Mouse (Mus musculus) bone marrow macrophage, adult 2 months (primary cell): ENCODE data around the gene Rhoh. TPM values are rescaled to one million over a fixed set of nuclear protein-coding genes. Genes with fewer than 3 reads are reported as not detected.

Experiments
- H3K27ac ChIP-seq: 2 replicates; pipeline ENCODE4 v1.5.1; 2012; ENCODE audit warnings: low read depth, low read length; ENCODE audit not compliant: insufficient read depth
- H3K4me1 ChIP-seq: 2 replicates; pipeline ENCODE4 v1.6.1; 2012; ENCODE audit warnings: low read length; ENCODE audit not compliant: control insufficient read depth, insufficient read depth
- H3K4me3 ChIP-seq: 2 replicates; pipeline ENCODE4 v1.5.1; 2012; ENCODE audit warnings: mild to moderate bottlenecking, low read length, moderate library complexity; ENCODE audit not compliant: insufficient read depth
- CTCF ChIP-seq: IDR thresholded peaks from 2 replicates; pipeline ENCODE4 v1.5.1; 2012; ENCODE audit warnings: low read depth, mild to moderate bottlenecking, low read length, moderate library complexity
- POLR2A ChIP-seq: IDR thresholded peaks from 2 replicates; pipeline ENCODE4 v1.6.1; 2012; ENCODE audit warnings: mild to moderate bottlenecking, low read depth, low read length, borderline replicate concordance
- polyA plus RNA-seq: library from polyadenylated mRNA; stranded (reverse); fragments of >200 nt; gene quantifications from 2 replicates; pipeline ENCODE4 v1.2.4, GENCODE M21; 2012; ENCODE audit not compliant: missing spikeins, insufficient read depth, insufficient read length

Rhoh gene
- polyA plus RNA-seq, 1 experiment, result 2.1 TPM

- Histone ChIP-seq H3K4me3 (no peak overlapping the region), H3K27ac (no peak overlapping the region), H3K4me1 (no peaks in the 10 kb centered on the region)
- TF ChIP-seq CTCF (no peak), POLR2A (no peak)
Observed at GRCm38 (mm10) chr5:65920701-65921426, 59.9 kb downstream of the Rhoh start.

GRCm38 (mm10) chr5:65921477-65922138 is 60.6 kb downstream of the Rhoh start:
- H3K4me1 ChIP-seq, result no peaks in the 10 kb centered on the region
- TF ChIP-seq CTCF (no peak), POLR2A (no peak)
- H3K4me3 ChIP-seq, result no peak overlapping the region
- H3K27ac ChIP-seq, result no peak overlapping the region

- no peak for TF ChIP-seq POLR2A
- TF ChIP-seq CTCF, result no peak
- H3K4me1 ChIP-seq, result peaks cover 8% of the 10 kb centered on the region
- H3K27ac ChIP-seq, result no peak overlapping the region
- H3K4me3 ChIP-seq, result no peak overlapping the region
Observed at GRCm38 (mm10) chr5:65926666-65927065, 65.7 kb downstream of the Rhoh start.

- peaks cover 9% of the 10 kb centered on the region for H3K4me1 ChIP-seq
- H3K27ac ChIP-seq, result no peak overlapping the region
- TF ChIP-seq POLR2A (no peak), CTCF (no peak)
- H3K4me3 ChIP-seq, result no peak overlapping the region
Observed at GRCm38 (mm10) chr5:65929162-65929561, 68.1 kb downstream of the Rhoh start.

- Histone ChIP-seq H3K4me1 (peaks cover 9% of the 10 kb centered on the region), H3K27ac (no peak overlapping the region), H3K4me3 (no peak overlapping the region)
- TF ChIP-seq CTCF (no peak), POLR2A (no peak)
Observed at GRCm38 (mm10) chr5:65930171-65930570, 69.2 kb downstream of the Rhoh start.

GRCm38 (mm10) chr5:65933258-65933657 is 72.2 kb downstream of the Rhoh start:
- Histone ChIP-seq H3K4me3 (no peak overlapping the region), H3K27ac (no peak overlapping the region), H3K4me1 (peaks cover 11% of the 10 kb centered on the region)
- TF ChIP-seq CTCF, result no peak
- no peak for TF ChIP-seq POLR2A

DNA sequence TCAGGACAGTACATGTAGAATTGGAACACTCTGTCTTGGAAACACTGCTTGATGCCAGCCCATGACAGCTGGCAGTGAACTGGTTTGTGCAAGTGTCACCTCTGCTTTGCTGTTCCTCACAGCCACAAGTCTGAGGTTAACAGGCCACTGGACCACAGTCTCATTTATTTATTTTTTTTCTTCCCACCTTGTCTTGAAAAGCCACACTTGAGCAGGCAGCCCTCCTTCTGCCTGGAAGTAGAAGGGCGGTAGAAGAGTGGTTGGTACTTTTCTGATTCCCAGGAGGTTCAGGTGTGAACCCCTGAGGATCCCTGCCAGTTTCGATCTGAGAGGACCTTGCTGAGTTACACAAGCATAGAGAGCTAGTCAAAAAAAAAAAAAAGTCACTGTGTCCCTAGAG is 72.8 kb downstream of the Rhoh start:
- Histone ChIP-seq H3K4me3 (no peak overlapping the region), H3K27ac (no peak overlapping the region), H3K4me1 (peaks cover 11% of the 10 kb centered on the region)
- no peak for TF ChIP-seq POLR2A
- no peak for TF ChIP-seq CTCF

DNA sequence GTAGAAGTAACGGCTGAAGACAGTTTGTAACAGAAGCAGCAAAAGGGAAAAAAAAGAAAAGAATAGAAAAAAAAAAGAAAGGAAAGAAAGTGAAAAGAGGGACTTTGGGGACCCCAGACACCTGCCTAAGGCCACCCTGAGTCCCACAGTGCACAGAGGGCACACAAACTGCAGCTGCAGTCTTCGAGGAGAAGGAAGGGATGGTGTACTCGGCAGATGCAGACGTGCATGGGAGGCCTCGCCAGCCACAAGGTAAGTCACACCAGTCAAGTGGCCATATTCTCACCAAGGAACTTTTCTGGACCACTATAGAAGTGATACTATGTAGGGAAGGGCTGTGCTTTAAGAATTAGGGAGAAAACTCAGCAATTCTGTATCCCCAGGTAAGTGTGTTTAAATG is 73.8 kb downstream of the Rhoh start, which contains the start of gene Chrna9:
Chrna9 (plus strand) TSS at position 139 of the 400 bp plus-strand sequence.
- Histone ChIP-seq H3K27ac (no peak within 1 kb of the TSS), H3K4me3 (no peak within 1 kb of the TSS), H3K4me1 (peaks cover 11% of the 10 kb centered on the region)
- no peak for TF ChIP-seq POLR2A
- TF ChIP-seq CTCF, result no peak

GRCm38 (mm10) chr5:65937011-65937726 is 76.2 kb downstream of the Rhoh start:
- Histone ChIP-seq H3K4me1 (0 out of 2 replicates have a peak, but pooled peaks cover 2% of the 10 kb centered on the region), H3K4me3 (no peak overlapping the region), H3K27ac (no peak overlapping the region)
- TF ChIP-seq POLR2A (no peak), CTCF (no peak)

DNA sequence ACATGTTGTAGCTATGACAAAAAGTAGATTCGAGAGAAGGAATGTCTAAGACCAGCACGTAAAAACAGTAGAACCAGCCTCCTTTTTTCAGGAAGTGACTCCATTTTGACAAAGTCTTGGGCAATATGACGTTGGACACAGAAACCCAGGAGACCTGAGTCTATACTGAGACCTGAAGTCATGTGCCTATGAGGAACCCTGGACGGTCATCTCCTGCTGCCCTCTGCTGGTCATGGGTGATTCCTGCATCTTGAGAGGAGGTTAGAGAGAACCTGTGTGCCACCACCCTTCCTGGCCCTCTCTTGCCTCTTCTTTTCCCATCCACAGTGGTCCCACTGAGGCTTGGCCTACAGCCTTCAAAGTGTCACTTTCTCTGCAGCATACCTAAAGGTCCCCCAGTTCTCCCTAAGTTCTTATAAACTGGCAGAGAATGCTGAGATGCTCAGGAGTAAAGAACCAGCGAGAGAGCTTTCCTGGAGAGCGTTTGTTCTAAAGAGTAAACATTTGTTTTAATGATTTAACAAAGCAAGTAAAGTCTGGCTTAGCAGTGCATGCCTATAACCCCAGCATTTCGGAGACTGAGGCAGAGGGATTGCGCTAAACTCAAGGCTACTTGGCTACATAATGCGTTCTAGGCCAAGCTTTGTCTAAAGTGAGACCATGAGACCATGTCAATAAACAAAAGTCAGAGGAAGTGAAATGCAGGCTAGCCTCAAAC is 77.1 kb downstream of the Rhoh start:
- Histone ChIP-seq H3K4me3 (no peak overlapping the region), H3K27ac (no peak overlapping the region), H3K4me1 (0 out of 2 replicates have a peak, but pooled peaks cover 2% of the 10 kb centered on the region)
- TF ChIP-seq POLR2A (no peak), CTCF (peak; percentile 93)
